19 mouse cellular contexts compared by ENCODE assay signal in genomic region chr17:69129434-69129833, GRCm38 (mm10). TPM values are rescaled to one million over a fixed set of nuclear protein-coding genes. Genes with fewer than 3 reads are reported as not detected.
A peak's percentile ranks its signal among the peaks of the same experiment; 100 is the strongest.
DNase-seq lines count a peak whose midpoint lies in the region; ATAC-seq and TF ChIP-seq lines count a peak whose summit lies in the region.
"Had no signal": no experiment of that assay in that cellular context is flagged by ENCODE, and none has a peak within 500 bp of the region (broad histone marks: within the 10 kb centered on the region; RNA-seq: fewer than 3 reads in every experiment).

No protein-coding gene starts in this region.

- H3K9me3 ChIP-seq in liver, postnatal 0 days (ENCODE audit: low read length), result no peaks in the 10 kb centered on the region
- H3K9me3 ChIP-seq: forebrain, embryonic 12.5 days; heart, embryonic 15.5 days; liver, embryonic 12.5 days; neural tube, embryonic 12.5 days had no signal

- no peaks in the 10 kb centered on the region for H3K4me1 ChIP-seq in liver, adult 2 months (ENCODE audit: control insufficient read depth, insufficient read depth, low read length)
- no peaks in the 10 kb centered on the region for H3K4me1 ChIP-seq in liver, postnatal 0 days (ENCODE audit: insufficient read depth)
- H3K4me1 ChIP-seq: heart, embryonic 15.5 days; liver, embryonic 12.5 days had no signal

- H3K79me2 ChIP-seq in liver, adult 2 months (ENCODE audit: control insufficient read depth, insufficient read depth, low read length), result no peaks in the 10 kb centered on the region

- no peak overlapping the region for H3K4me3 ChIP-seq in liver, adult 2 months (ENCODE audit: insufficient read depth, low read depth, low read length)
- H3K4me3 ChIP-seq in liver, postnatal 0 days (ENCODE audit: low read depth, low read length), result no peak overlapping the region
- H3K4me3 ChIP-seq: forebrain, embryonic 12.5 days; heart, embryonic 15.5 days; liver, embryonic 12.5 days; neural tube, embryonic 12.5 days had no signal

- no peak for ATAC-seq in liver, postnatal 0 days
- ATAC-seq: liver, embryonic 12.5 days had no signal

- TF ChIP-seq EP300 in liver, postnatal 0 days (IDR thresholded peaks at IDR 0.05; ENCODE audit: low read depth), result no peak

- no peaks in the 10 kb centered on the region for H3K36me3 ChIP-seq in liver, adult 2 months (ENCODE audit: control insufficient read depth, insufficient read depth, low read length)
- H3K36me3 ChIP-seq in liver, postnatal 0 days (replicated peaks; ENCODE audit: insufficient read depth, low read length), result no peaks in the 10 kb centered on the region
- H3K36me3 ChIP-seq: forebrain, embryonic 12.5 days; heart, embryonic 15.5 days; liver, embryonic 12.5 days; neural tube, embryonic 12.5 days had no signal

- H3K27ac ChIP-seq in liver, adult 2 months (replicated peaks; ENCODE audit: insufficient read depth, low read depth, low read length), result no peak overlapping the region
- no peak overlapping the region for H3K27ac ChIP-seq in liver, postnatal 0 days (ENCODE audit: low read depth)
- H3K27ac ChIP-seq: forebrain, embryonic 12.5 days; heart, embryonic 15.5 days; liver, embryonic 12.5 days; macrophage; neural tube, embryonic 12.5 days; stomach, postnatal 0 days had no signal

- H3K27me3 ChIP-seq in liver, adult 2 months (ENCODE audit: control insufficient read depth, insufficient read depth, low read length), result no peaks in the 10 kb centered on the region
- no peaks in the 10 kb centered on the region for H3K27me3 ChIP-seq in liver, postnatal 0 days (ENCODE audit: insufficient read depth, low read length)
- H3K27me3 ChIP-seq: forebrain, embryonic 12.5 days; liver, embryonic 12.5 days; neural tube, embryonic 12.5 days had no signal

- H3K4me2 ChIP-seq in liver, postnatal 0 days (ENCODE audit: low read depth, low read length), result no peak overlapping the region
- H3K4me2 ChIP-seq: forebrain, embryonic 12.5 days; heart, embryonic 15.5 days; liver, embryonic 12.5 days; lung, embryonic 14.5 days; neural tube, embryonic 12.5 days had no signal

- no peak for TF ChIP-seq CTCF in liver, adult 2 months (IDR thresholded peaks at IDR 0.05; ENCODE audit: low read depth, low read length)
- TF ChIP-seq CTCF in liver, postnatal 0 days (IDR thresholded peaks at IDR 0.05; ENCODE audit: low read depth), result no peak

- TF ChIP-seq POLR2A in liver, adult 2 months (IDR thresholded peaks at IDR 0.05; ENCODE audit: extremely low read depth, insufficient read depth, low read length), result no peak

- peak; percentile 13 for DNase-seq in liver, adult 2 months (ENCODE audit: extremely low read depth, low read depth, low spot score)
- no peak for DNase-seq in liver, postnatal 0 days
- DNase-seq in embryo, embryonic 10.5 days (ENCODE audit: low spot score), result peak; percentile 78
- DNase-seq in forelimb bud, embryonic 11.5 days (ENCODE audit: low read depth, low spot score), result peak; percentile 40
- DNase-seq in retina, embryonic 14.5 days (ENCODE audit: low spot score), result peak; percentile 61
- no peak for DNase-seq in spleen, postnatal 14 days (ENCODE audit: low spot score in 2 of 2)
- DNase-seq in c-Kit-positive CD71-positive TER-119-positive erythroid progenitor cells, embryonic 14.5 days (ENCODE audit: low spot score), result no peak
- DNase-seq: adrenal gland, adult 8-10 months; cerebellum, adult 9-11 months; gastrocnemius, postnatal 10 days; kidney, adult 11 months; lung, embryonic 14.5 days; right cerebral cortex, postnatal 4 days had no signal

- no peak overlapping the region for H3K9ac ChIP-seq in liver, adult 2 months (ENCODE audit: low read depth, low read length)
- H3K9ac ChIP-seq in liver, postnatal 0 days (replicated peaks), result no peak overlapping the region
- H3K9ac ChIP-seq: forebrain, embryonic 12.5 days; heart, embryonic 15.5 days; liver, embryonic 12.5 days; lung, embryonic 14.5 days; neural tube, embryonic 12.5 days had no signal

- WGBS in liver, adult 2 months, result 36% methylated on average over 6 of the region's 6 CpGs
- WGBS in liver, postnatal 0 days (ENCODE audit: insufficient replicate concordance), result 52% methylated on average over 6 of the region's 6 CpGs

RNA-seq across cellular contexts. Expression of gene Epb41l3, which starts 54.0 kb away (rescaled TPM):
- total RNA-seq in liver, adult 2 months (2014; rRNA removed), result 2.5 and 3.6 TPM in 2 replicates
- polyA plus RNA-seq in liver, adult 2 months (2012; rRNA removed), result 0.44 and 0.69 TPM in 2 replicates
- 4.5 and 4.9 TPM in 2 replicates for polyA plus RNA-seq in liver, postnatal 0 days (2015; fragmentation: Nextera tagmentation; extraction: Ambion mirVana)

Comparison
In these comparisons a context has a peak if more than half of its experiments do, and no peak if none do; other contexts are left out.
1. DNase-seq: peak in liver, adult 2 months (single experiment), embryo, embryonic 10.5 days (single experiment), forelimb bud, embryonic 11.5 days (single experiment) and retina, embryonic 14.5 days (single experiment); none in liver, postnatal 0 days (single experiment), spleen, postnatal 14 days (0 of 2) and c-Kit-positive CD71-positive TER-119-positive erythroid progenitor cells, embryonic 14.5 days (single experiment).